Mouse (Mus musculus) E14TG2a.4 (cell line): ENCODE measurements around the gene Trex1.

ENCODE experiments used
- CTCF ChIP-seq: conservative IDR thresholded peaks from 2 replicates; pipeline ENCODE4 v1.5.1; 2014; ENCODE audit warnings: low read length
- NANOG ChIP-seq: IDR thresholded peaks from 2 replicates; pipeline ENCODE4 v1.6.1; 2014; ENCODE audit warnings: borderline replicate concordance, low read length, mixed read lengths
- POU5F1 ChIP-seq: IDR thresholded peaks from 2 replicates; pipeline ENCODE4 v1.6.1; 2014; ENCODE audit warnings: low read length, borderline replicate concordance

DNA sequence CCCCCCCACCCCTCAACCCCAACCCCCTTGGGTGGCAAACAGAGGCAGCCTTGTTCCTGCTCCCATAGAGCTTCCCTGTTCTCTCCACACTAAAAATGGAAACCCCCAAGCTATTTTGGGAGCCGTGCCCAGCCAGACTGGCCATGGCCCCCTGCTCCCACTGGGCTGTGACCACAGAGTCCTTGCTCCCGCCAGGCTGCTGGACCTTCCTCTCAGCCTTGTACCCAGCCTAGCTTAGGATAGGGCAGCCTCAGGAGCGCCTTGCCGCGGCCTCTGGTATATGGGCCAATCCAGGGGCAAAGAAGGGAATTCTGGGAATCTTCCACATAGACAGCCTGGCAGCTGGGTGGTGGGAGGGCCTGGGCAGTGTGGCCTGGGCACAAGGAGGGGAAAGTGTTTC lies 38.3 kb upstream of the Trex1 start:
- TF ChIP-seq CTCF (no peak), POU5F1 (no peak), NANOG (no peak)
